Mouse (Mus musculus): ENCODE measurements around the gene P2ry10b.
A peak's percentile ranks its signal among the peaks of the same experiment; 100 is the strongest.

Gene P2ry10b

GRCm38 (mm10) chrX:107148681-107149080 is at the start of gene P2ry10b:
Gene P2ry10b (plus strand): TSS chrX:107148927.
- DNase-seq (ENCODE audit: low read depth, low spot score), result no peak

- DNase-seq (ENCODE audit: low read depth, low spot score), result no peak
Measured at GRCm38 (mm10) chrX:107116333-107116732, 32.4 kb upstream of the P2ry10b start.

GRCm38 (mm10) chrX:107116987-107117386 is 31.7 kb upstream of the P2ry10b start:
- no peak for DNase-seq (ENCODE audit: low read depth, low spot score)

GRCm38 (mm10) chrX:107143184-107143583 is 5.5 kb upstream of the P2ry10b start:
- no peak for DNase-seq (ENCODE audit: low read depth, low spot score)

- DNase-seq (ENCODE audit: low read depth, low spot score), result no peak
Measured at GRCm38 (mm10) chrX:107143930-107144329, 4.8 kb upstream of the P2ry10b start.

- DNase-seq (ENCODE audit: low read depth, low spot score), result no peak
Measured at GRCm38 (mm10) chrX:107149391-107149993, 765 bp downstream of the P2ry10b start.

- DNase-seq (ENCODE audit: low read depth, low spot score), result no peak
Measured at GRCm38 (mm10) chrX:107150027-107150426, 1.3 kb downstream of the P2ry10b start.

DNA sequence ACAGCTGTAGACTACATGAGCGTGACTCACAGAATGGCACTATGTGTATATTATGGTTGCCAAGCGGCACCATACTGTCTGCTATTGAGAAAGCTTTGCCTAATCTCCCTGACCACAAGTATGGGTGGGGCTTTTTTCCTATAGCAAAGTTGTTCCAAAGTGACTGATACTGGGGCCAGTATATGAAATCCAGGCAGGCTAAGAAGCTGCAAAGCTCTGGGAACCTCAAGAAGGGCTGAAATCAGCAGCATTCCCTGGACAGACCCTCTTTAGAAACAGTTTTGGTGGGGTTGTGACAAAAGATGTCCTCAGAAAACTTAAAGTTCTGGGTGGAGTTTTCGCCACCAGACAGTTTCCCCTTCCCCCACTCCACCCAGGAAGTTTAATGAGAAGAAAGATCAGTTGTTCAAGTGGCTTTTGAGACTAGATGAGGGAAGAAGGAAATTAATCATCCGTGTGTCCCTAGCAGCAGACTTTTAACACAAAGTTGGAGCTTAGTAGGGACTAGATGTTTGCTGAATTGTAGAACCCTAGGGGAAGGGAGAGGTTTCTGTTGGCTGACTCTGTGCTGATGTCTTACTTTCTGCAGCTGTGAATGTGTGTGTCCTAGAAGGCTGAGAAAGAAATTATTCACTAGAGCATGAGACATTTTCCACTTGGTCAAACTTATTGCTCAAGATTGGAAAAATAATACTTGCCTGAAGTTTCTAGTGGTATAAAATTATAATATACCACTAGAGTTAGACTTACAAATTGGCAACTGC is 2.2 kb downstream of the P2ry10b start:
- no peak for DNase-seq (ENCODE audit: low read depth, low spot score)

DNA sequence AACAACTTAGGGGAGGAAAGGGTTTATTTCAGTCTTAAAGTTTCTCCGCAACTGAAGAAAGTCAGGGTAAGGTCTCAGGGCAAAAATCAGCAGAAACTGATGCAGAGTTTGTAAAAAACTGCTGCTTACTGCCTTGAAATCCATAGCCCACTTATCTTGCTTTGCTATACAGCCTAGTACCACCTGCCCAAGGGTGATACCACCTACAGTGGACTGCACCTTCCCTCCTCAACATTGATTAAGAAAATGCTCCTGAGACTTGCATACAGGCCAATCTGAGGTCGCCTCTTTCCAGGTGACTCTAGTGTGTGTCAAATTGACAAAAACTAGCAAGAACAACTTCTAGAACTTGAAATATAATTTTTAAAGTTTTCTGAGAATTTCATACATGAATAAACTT is 7.3 kb downstream of the P2ry10b start:
- no peak for DNase-seq (ENCODE audit: low read depth, low spot score)

- DNase-seq (ENCODE audit: low read depth, low spot score), result no peak
Measured at GRCm38 (mm10) chrX:107160496-107160895, 11.8 kb downstream of the P2ry10b start.

- peak; percentile 5 for DNase-seq (ENCODE audit: low read depth, low spot score)
Measured at GRCm38 (mm10) chrX:107168281-107168680, 19.6 kb downstream of the P2ry10b start.

- no peak for DNase-seq (ENCODE audit: low read depth, low spot score)
Measured at GRCm38 (mm10) chrX:107169128-107169527, 20.4 kb downstream of the P2ry10b start.

- no peak for DNase-seq (ENCODE audit: low read depth, low spot score)
Measured at GRCm38 (mm10) chrX:107178742-107179141, 30.0 kb downstream of the P2ry10b start.

GRCm38 (mm10) chrX:107217577-107218090 is 68.9 kb downstream of the P2ry10b start:
- no peak for DNase-seq (ENCODE audit: low read depth, low spot score)

All from R1 (cell line).